Mouse (Mus musculus) spleen, postnatal 14 days (tissue): ENCODE measurements around the gene Sugct.
"Not testable (repeated sequence)": the region's sequence is repeated elsewhere in the genome, so short reads cannot be mapped to it uniquely, and the experiment has no call there.

Experiments used
- DNase-seq, 2 experiments: peaks; one replicate each; pipeline ENCODE4 v3.0.0; 2021 to 2022; ENCODE audit warnings: low spot score in 2 of 2

Gene Sugct

GRCm38 (mm10) chr13:16901424-16901823, 793.9 kb downstream of the Sugct start:
- DNase-seq = no peak

GRCm38 (mm10) chr13:16898084-16898792, 797.1 kb downstream of the Sugct start:
- DNase-seq = no peak

- DNase-seq = no peak
Observed at GRCm38 (mm10) chr13:16878056-16878455, 817.3 kb downstream of the Sugct start.

GRCm38 (mm10) chr13:16859986-16860385, 835.4 kb downstream of the Sugct start:
- no peak for DNase-seq

- DNase-seq = no peak
Observed at GRCm38 (mm10) chr13:16847236-16847635, 848.1 kb downstream of the Sugct start.

- no peak for DNase-seq
Observed at GRCm38 (mm10) chr13:16840994-16841393, 854.4 kb downstream of the Sugct start.

GRCm38 (mm10) chr13:16838409-16838808, 856.9 kb downstream of the Sugct start:
- no peak for DNase-seq

GRCm38 (mm10) chr13:16835111-16835510, 860.2 kb downstream of the Sugct start:
- no peak for DNase-seq

- DNase-seq = no peak
Observed at GRCm38 (mm10) chr13:16833069-16833468, 862.3 kb downstream of the Sugct start.

- no peak for DNase-seq
Observed at GRCm38 (mm10) chr13:16831840-16832239, 863.5 kb downstream of the Sugct start.

- DNase-seq = not testable (repeated sequence)
Observed at GRCm38 (mm10) chr13:16830291-16830690, 865.1 kb downstream of the Sugct start.

- DNase-seq = no peak
Observed at GRCm38 (mm10) chr13:16829589-16829988, 865.8 kb downstream of the Sugct start.

- DNase-seq = no peak
Observed at GRCm38 (mm10) chr13:16825619-16826018, 869.7 kb downstream of the Sugct start.

GRCm38 (mm10) chr13:16821785-16822184, 873.6 kb downstream of the Sugct start:
- DNase-seq = no peak

GRCm38 (mm10) chr13:16817471-16817870, 877.9 kb downstream of the Sugct start:
- peak in 1 of 2 experiments; percentile 3 for DNase-seq

- no peak for DNase-seq
Observed at GRCm38 (mm10) chr13:16816747-16817146, 878.6 kb downstream of the Sugct start.

GRCm38 (mm10) chr13:16812268-16812667, 883.1 kb downstream of the Sugct start:
- DNase-seq = no peak
